Mouse (Mus musculus): ENCODE data around the gene Psapl1. TPM values are rescaled to one million over a fixed set of nuclear protein-coding genes. Genes with fewer than 3 reads are reported as not detected.
A peak's percentile ranks its signal among the peaks of the same experiment; 100 is the strongest.

Psapl1 gene
- 3.6 and 7.5 TPM in 2 replicates for polyA plus RNA-seq (2014; fragmentation: Nextera tagmentation; extraction: Ambion mirVana)

DNA sequence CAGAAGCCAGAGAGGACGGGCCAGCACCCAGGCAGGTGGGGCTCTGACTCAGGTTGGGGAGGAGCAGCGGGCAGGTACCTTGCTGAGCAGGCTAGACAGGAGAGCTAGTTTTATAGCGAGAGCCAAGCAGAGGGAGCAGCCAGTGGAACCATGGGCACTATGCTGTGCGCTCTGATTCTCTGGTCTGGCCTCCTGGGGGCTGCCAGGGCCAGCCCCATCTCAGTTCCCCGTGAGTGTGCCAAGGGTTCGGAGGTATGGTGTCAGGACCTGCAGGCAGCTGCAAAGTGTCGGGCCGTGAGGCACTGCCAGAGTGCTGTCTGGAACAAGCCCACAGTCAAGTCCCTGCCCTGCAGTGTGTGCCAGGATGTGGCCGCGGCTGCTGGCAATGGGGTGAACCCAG lies at the start of gene Psapl1:
Psapl1 (plus strand) TSS at position 106 of the 400 bp plus-strand sequence.
- peaks cover 7% of the 10 kb centered on the region; the same call in 1 of the 2 replicates for H3K4me1 ChIP-seq (ENCODE audit: control insufficient read depth, insufficient read depth, low read length)
- H3K27ac ChIP-seq (replicated peaks; ENCODE audit: low read depth, low read length) = no peak within 1 kb of the TSS; the same call in 1 of the 2 replicates
- 78% methylated on average over 10 of the region's 10 CpGs for WGBS
- H3K4me2 ChIP-seq (ENCODE audit: low read depth, low read length) = no peak within 1 kb of the TSS
- no peak within 1 kb of the TSS for H3K4me3 ChIP-seq (ENCODE audit: low read depth, low read length)
- no peaks in the 10 kb centered on the region for H3K36me3 ChIP-seq (ENCODE audit: control insufficient read depth, insufficient read depth, low read length)
- DNase-seq (ENCODE audit: low spot score) (no peak), ATAC-seq (ENCODE audit: low read depth) (peak; percentile 13; the same call in 1 of the 2 replicates)
- H3K27me3 ChIP-seq (replicated peaks; ENCODE audit: control insufficient read depth, insufficient read depth, low read length) = no peaks in the 10 kb centered on the region
- H3K9ac ChIP-seq (ENCODE audit: low read depth, low read length) = no peak within 1 kb of the TSS
- no peaks in the 10 kb centered on the region for H3K9me3 ChIP-seq (ENCODE audit: control insufficient read depth, low read length)

GRCm38 (mm10) chr5:36154879-36155485 lies 48.8 kb upstream of the Psapl1 start:
- Histone ChIP-seq H3K4me1 (ENCODE audit: control insufficient read depth, insufficient read depth, low read length) (peaks cover 10% of the 10 kb centered on the region; the same call in 1 of the 2 replicates), H3K27ac (replicated peaks; ENCODE audit: low read depth, low read length) (no peak overlapping the region), H3K4me3 (ENCODE audit: low read depth, low read length) (no peak overlapping the region), H3K27me3 (replicated peaks; ENCODE audit: control insufficient read depth, insufficient read depth, low read length) (no peaks in the 10 kb centered on the region), H3K9ac (ENCODE audit: low read depth, low read length) (no peak overlapping the region), H3K9me3 (ENCODE audit: control insufficient read depth, low read length) (no peaks in the 10 kb centered on the region), H3K4me2 (ENCODE audit: low read depth, low read length) (no peak overlapping the region), H3K36me3 (ENCODE audit: control insufficient read depth, insufficient read depth, low read length) (no peaks in the 10 kb centered on the region)
- DNase-seq (ENCODE audit: low spot score) (no peak), ATAC-seq (ENCODE audit: low read depth) (no peak)
- WGBS = 34% methylated on average over 8 of the region's 8 CpGs

DNA sequence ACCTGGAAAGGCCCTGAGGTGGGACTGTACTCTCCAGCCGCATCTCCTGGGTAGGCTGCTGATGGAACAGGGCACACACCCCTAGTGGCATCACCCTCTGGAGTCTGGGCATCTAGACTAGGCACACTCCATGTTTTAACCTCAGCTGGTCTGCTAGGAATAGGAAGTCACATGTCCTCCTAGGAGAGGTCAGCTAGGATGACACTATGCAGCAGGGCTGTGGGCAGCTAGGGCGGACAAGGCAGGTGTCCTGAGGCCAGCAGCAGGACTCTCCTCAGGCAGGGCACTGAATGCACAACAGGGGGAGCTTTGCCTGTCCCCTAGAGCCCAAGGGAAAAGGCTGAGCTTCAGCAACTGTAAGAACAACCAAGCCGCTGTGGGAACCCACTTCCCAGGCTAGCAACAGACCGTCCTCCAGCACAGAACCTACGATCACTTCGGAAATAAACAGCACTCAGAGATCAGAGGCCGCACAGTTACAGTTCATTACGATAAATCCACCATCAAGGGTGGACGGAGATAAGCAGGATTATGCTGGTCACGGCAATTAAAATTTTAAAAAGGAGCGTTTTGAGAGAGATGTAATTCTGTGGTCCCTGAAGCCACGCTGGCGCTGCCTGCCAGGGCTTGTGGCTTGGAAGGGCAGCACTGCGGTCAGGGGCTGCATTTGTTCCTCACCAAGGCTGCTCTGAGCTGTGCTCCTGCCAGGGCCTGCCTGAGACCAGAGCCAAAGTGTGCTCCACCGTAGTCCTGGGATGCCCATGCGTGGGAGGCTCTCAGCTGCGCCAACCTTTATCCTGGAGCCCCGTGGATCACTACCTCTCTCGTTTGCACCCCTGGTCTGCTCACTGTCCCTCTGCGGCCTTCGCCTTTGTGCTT lies 38.2 kb upstream of the Psapl1 start:
- no peaks in the 10 kb centered on the region for H3K9me3 ChIP-seq (ENCODE audit: control insufficient read depth, low read length)
- no peak overlapping the region for H3K27ac ChIP-seq (replicated peaks; ENCODE audit: low read depth, low read length)
- H3K9ac ChIP-seq (ENCODE audit: low read depth, low read length) = no peak overlapping the region
- WGBS = 71% methylated on average over 19 of the region's 21 CpGs
- DNase-seq (ENCODE audit: low spot score) = peak; percentile 78
- no peaks in the 10 kb centered on the region for H3K4me1 ChIP-seq (ENCODE audit: control insufficient read depth, insufficient read depth, low read length)
- ATAC-seq (ENCODE audit: low read depth) = peak; percentile 75; the same call in 1 of the 2 replicates
- no peak overlapping the region for H3K4me2 ChIP-seq (ENCODE audit: low read depth, low read length)
- no peak overlapping the region for H3K4me3 ChIP-seq (ENCODE audit: low read depth, low read length)
- no peaks in the 10 kb centered on the region for H3K27me3 ChIP-seq (replicated peaks; ENCODE audit: control insufficient read depth, insufficient read depth, low read length)
- H3K36me3 ChIP-seq (ENCODE audit: control insufficient read depth, insufficient read depth, low read length) = no peaks in the 10 kb centered on the region

GRCm38 (mm10) chr5:36166346-36167013 lies 37.3 kb upstream of the Psapl1 start:
- no peak for DNase-seq (ENCODE audit: low spot score)
- H3K9ac ChIP-seq (ENCODE audit: low read depth, low read length) = no peak overlapping the region
- WGBS = 74% methylated on average over 5 of the region's 6 CpGs

DNA sequence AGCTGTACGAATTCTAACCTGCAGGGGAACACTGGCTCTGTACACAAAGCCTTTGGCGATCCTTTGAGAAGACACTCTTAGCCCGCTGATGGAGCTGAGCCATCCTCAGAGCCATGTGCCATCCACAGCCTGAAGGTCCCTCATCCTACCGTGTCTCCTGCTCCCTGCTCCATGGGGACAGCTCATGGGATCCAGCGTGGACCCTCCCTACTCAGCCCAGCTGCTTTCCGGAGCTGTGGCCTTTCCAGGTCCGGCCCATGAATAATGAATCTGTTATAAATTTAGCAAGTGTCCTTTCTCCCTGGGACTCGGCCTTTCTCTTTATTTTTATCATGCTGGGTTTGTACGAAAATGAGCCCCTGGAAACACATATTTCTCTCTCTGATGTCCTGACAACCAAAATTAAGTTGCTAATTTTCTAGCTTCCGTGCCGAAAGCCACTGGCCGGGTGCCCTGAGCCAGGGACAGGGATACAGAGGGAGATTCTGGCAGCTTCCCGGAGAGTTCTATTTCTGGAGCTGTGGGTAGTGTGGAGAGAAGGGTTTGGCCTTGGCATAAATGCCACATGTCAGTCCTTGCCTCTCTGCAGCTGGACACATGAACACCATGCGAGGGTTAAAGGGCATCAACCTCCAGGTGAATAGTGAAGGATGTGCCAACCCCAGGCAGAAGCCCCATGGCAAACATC lies 34.7 kb upstream of the Psapl1 start:
- Histone ChIP-seq H3K4me2 (ENCODE audit: low read depth, low read length) (no peak overlapping the region), H3K4me3 (ENCODE audit: low read depth, low read length) (no peak overlapping the region), H3K4me1 (ENCODE audit: control insufficient read depth, insufficient read depth, low read length) (no peaks in the 10 kb centered on the region), H3K27ac (replicated peaks; ENCODE audit: low read depth, low read length) (no peak overlapping the region), H3K9ac (ENCODE audit: low read depth, low read length) (no peak overlapping the region), H3K36me3 (ENCODE audit: control insufficient read depth, insufficient read depth, low read length) (no peaks in the 10 kb centered on the region), H3K27me3 (replicated peaks; ENCODE audit: control insufficient read depth, insufficient read depth, low read length) (no peaks in the 10 kb centered on the region), H3K9me3 (ENCODE audit: control insufficient read depth, low read length) (no peaks in the 10 kb centered on the region)
- no peak for DNase-seq (ENCODE audit: low spot score)
- ATAC-seq (ENCODE audit: low read depth) = no peak
- 68% methylated on average over 14 of the region's 14 CpGs for WGBS

More at GRCm38 (mm10) chr5:36166346-36167013, 37.3 kb upstream of the Psapl1 start:
- Histone ChIP-seq H3K4me1 (ENCODE audit: control insufficient read depth, insufficient read depth, low read length) (no peaks in the 10 kb centered on the region), H3K9me3 (ENCODE audit: control insufficient read depth, low read length) (no peaks in the 10 kb centered on the region), H3K27me3 (replicated peaks; ENCODE audit: control insufficient read depth, insufficient read depth, low read length) (no peaks in the 10 kb centered on the region), H3K36me3 (ENCODE audit: control insufficient read depth, insufficient read depth, low read length) (no peaks in the 10 kb centered on the region), H3K4me2 (ENCODE audit: low read depth, low read length) (no peak overlapping the region), H3K4me3 (ENCODE audit: low read depth, low read length) (no peak overlapping the region), H3K27ac (replicated peaks; ENCODE audit: low read depth, low read length) (no peak overlapping the region)
- no peak for ATAC-seq (ENCODE audit: low read depth)

GRCm38 (mm10) chr5:36174569-36175115 lies 29.2 kb upstream of the Psapl1 start:
- no peak overlapping the region for H3K4me3 ChIP-seq (ENCODE audit: low read depth, low read length)
- ATAC-seq (ENCODE audit: low read depth) (peak; percentile 72; the same call in 1 of the 2 replicates), DNase-seq (ENCODE audit: low spot score) (peak; percentile 44)

GRCm38 (mm10) chr5:36176409-36176808 lies 27.4 kb upstream of the Psapl1 start:
- Histone ChIP-seq H3K36me3 (ENCODE audit: control insufficient read depth, insufficient read depth, low read length) (no peaks in the 10 kb centered on the region), H3K9me3 (ENCODE audit: control insufficient read depth, low read length) (no peaks in the 10 kb centered on the region), H3K27me3 (replicated peaks; ENCODE audit: control insufficient read depth, insufficient read depth, low read length) (no peaks in the 10 kb centered on the region), H3K4me1 (ENCODE audit: control insufficient read depth, insufficient read depth, low read length) (no peaks in the 10 kb centered on the region), H3K9ac (ENCODE audit: low read depth, low read length) (no peak overlapping the region), H3K27ac (replicated peaks; ENCODE audit: low read depth, low read length) (no peak overlapping the region), H3K4me3 (ENCODE audit: low read depth, low read length) (no peak overlapping the region), H3K4me2 (ENCODE audit: low read depth, low read length) (no peak overlapping the region)
- ATAC-seq (ENCODE audit: low read depth) (no peak), DNase-seq (ENCODE audit: low spot score) (no peak)
- WGBS = 85% methylated on average over 11 of the region's 11 CpGs

More at GRCm38 (mm10) chr5:36174569-36175115, 29.2 kb upstream of the Psapl1 start:
- no peaks in the 10 kb centered on the region for H3K36me3 ChIP-seq (ENCODE audit: control insufficient read depth, insufficient read depth, low read length)
- H3K9ac ChIP-seq (ENCODE audit: low read depth, low read length) = no peak overlapping the region
- H3K4me2 ChIP-seq (ENCODE audit: low read depth, low read length) = no peak overlapping the region
- no peaks in the 10 kb centered on the region for H3K27me3 ChIP-seq (replicated peaks; ENCODE audit: control insufficient read depth, insufficient read depth, low read length)
- H3K27ac ChIP-seq (replicated peaks; ENCODE audit: low read depth, low read length) = no peak overlapping the region
- 30% methylated on average over 9 of the region's 9 CpGs for WGBS
- H3K9me3 ChIP-seq (ENCODE audit: control insufficient read depth, low read length) = no peaks in the 10 kb centered on the region
- H3K4me1 ChIP-seq (ENCODE audit: control insufficient read depth, insufficient read depth, low read length) = no peaks in the 10 kb centered on the region

GRCm38 (mm10) chr5:36176873-36177272 lies 26.9 kb upstream of the Psapl1 start:
- no peak for DNase-seq (ENCODE audit: low spot score)

More at GRCm38 (mm10) chr5:36176873-36177272, 26.9 kb upstream of the Psapl1 start:
- Histone ChIP-seq H3K4me2 (ENCODE audit: low read depth, low read length) (no peak overlapping the region), H3K4me3 (ENCODE audit: low read depth, low read length) (no peak overlapping the region), H3K27me3 (replicated peaks; ENCODE audit: control insufficient read depth, insufficient read depth, low read length) (no peaks in the 10 kb centered on the region), H3K9ac (ENCODE audit: low read depth, low read length) (no peak overlapping the region), H3K27ac (replicated peaks; ENCODE audit: low read depth, low read length) (no peak overlapping the region), H3K36me3 (ENCODE audit: control insufficient read depth, insufficient read depth, low read length) (no peaks in the 10 kb centered on the region), H3K9me3 (ENCODE audit: control insufficient read depth, low read length) (no peaks in the 10 kb centered on the region), H3K4me1 (ENCODE audit: control insufficient read depth, insufficient read depth, low read length) (no peaks in the 10 kb centered on the region)
- WGBS = 87% methylated on average over 4 of the region's 4 CpGs
- no peak for ATAC-seq (ENCODE audit: low read depth)

Measured in embryonic facial prominence, embryonic 14.5 days (tissue).